Mouse (Mus musculus) G1E-ER4 (cell line): Measurements from ENCODE around the gene Ica1l. TPM values are rescaled to one million over a fixed set of nuclear protein-coding genes. Genes with fewer than 3 reads are reported as not detected.

Experiments used
- GATA1 ChIP-seq: IDR thresholded peaks from one replicate; pipeline ENCODE4 v1.8.0; 2012; ENCODE audit warnings: low read length, inconsistent platforms
- polyA plus RNA-seq: library from polyadenylated mRNA; stranded (reverse); fragments of >175 nt; gene quantifications from 2 replicates; pipeline ENCODE4 v1.2.3, GENCODE M21; 2012

The Ica1l gene
- polyA plus RNA-seq, 1 experiment: 0.58 TPM

GRCm38 (mm10) chr1:59987399-59988040 is 55.5 kb downstream of the Ica1l start:
- no peak for TF ChIP-seq GATA1

- no peak for TF ChIP-seq GATA1
These were observed 56.4 kb downstream of the Ica1l start for GRCm38 (mm10) chr1:59986626-59987025.

GRCm38 (mm10) chr1:59967291-59967690 is 75.7 kb downstream of the Ica1l start:
- TF ChIP-seq GATA1: no peak

- TF ChIP-seq GATA1: no peak
These were observed 76.7 kb downstream of the Ica1l start for GRCm38 (mm10) chr1:59966171-59966785.

- no peak for TF ChIP-seq GATA1
These were observed 83.0 kb downstream of the Ica1l start for GRCm38 (mm10) chr1:59959941-59960340.

- no peak for TF ChIP-seq GATA1
These were observed 85.8 kb downstream of the Ica1l start for GRCm38 (mm10) chr1:59957206-59957605.

GRCm38 (mm10) chr1:59947509-59947908 is 95.5 kb downstream of the Ica1l start:
- no peak for TF ChIP-seq GATA1

- no peak for TF ChIP-seq GATA1
These were observed 97.0 kb downstream of the Ica1l start for GRCm38 (mm10) chr1:59945969-59946368.

- no peak for TF ChIP-seq GATA1
These were observed 99.2 kb downstream of the Ica1l start for GRCm38 (mm10) chr1:59943825-59944224.

- no peak for TF ChIP-seq GATA1
These were observed 100.8 kb downstream of the Ica1l start for GRCm38 (mm10) chr1:59942057-59942790.

- no peak for TF ChIP-seq GATA1
These were observed 101.9 kb downstream of the Ica1l start for GRCm38 (mm10) chr1:59941063-59941462.

- TF ChIP-seq GATA1: no peak
These were observed 110.0 kb downstream of the Ica1l start for GRCm38 (mm10) chr1:59932991-59933390.

Other genes starting within 250 kb of the Ica1l start
- 57.7 and 67.8 TPM in 2 replicates for gene Fam117b, start 130.2 kb downstream of the Ica1l start, polyA plus RNA-seq
- 0.91 and 0.98 TPM in 2 replicates for gene Carf, start 55.1 kb upstream of the Ica1l start, polyA plus RNA-seq
- gene Wdr12, start 55.5 kb upstream of the Ica1l start, polyA plus RNA-seq: 3.7 and 5.7 TPM in 2 replicates
- 0.15 and 0.28 TPM in 2 replicates for gene Nbeal1, start 137.4 kb upstream of the Ica1l start, polyA plus RNA-seq